Mouse (Mus musculus): Measurements from ENCODE around the gene Psmd9. TPM values are rescaled to one million over a fixed set of nuclear protein-coding genes. Genes with fewer than 3 reads are reported as not detected.

The Psmd9 gene
- polyA plus RNA-seq, 1 experiment from 2014 or later = 103 TPM

GRCm38 (mm10) chr5:123256841-123257755, 87.9 kb downstream of the Psmd9 start:
- Histone ChIP-seq H3K36me3 (ENCODE audit: control insufficient read depth, insufficient read depth, low read length) (no peaks in the 10 kb centered on the region), H3K4me3 (ENCODE audit: low read depth, low read length) (no peak overlapping the region), H3K27me3 (replicated peaks; ENCODE audit: control insufficient read depth, insufficient read depth, low read length) (peaks cover 2% of the 10 kb centered on the region; the same call in 1 of the 2 replicates), H3K4me2 (peak overlapping the region; percentile 18), H3K27ac (ENCODE audit: low read depth, low read length) (no peak overlapping the region), H3K9ac (ENCODE audit: low read depth, low read length) (no peak overlapping the region), H3K4me1 (replicated peaks; ENCODE audit: control insufficient read depth, insufficient read depth, low read length) (peaks cover under 1% of the 10 kb centered on the region; the same call in 1 of the 2 replicates), H3K9me3 (ENCODE audit: control insufficient read depth, low read length) (no peaks in the 10 kb centered on the region)
- DNase-seq (ENCODE audit: low spot score) (no peak), ATAC-seq (replicated peaks; ENCODE audit: low FRiP score) (no peak)
- WGBS = 30% methylated on average over 23 of the region's 23 CpGs

GRCm38 (mm10) chr5:123258990-123259389, 89.8 kb downstream of the Psmd9 start:
- H3K9me3 ChIP-seq (ENCODE audit: control insufficient read depth, low read length) = no peaks in the 10 kb centered on the region
- H3K9ac ChIP-seq (ENCODE audit: low read depth, low read length) = no peak overlapping the region
- no peaks in the 10 kb centered on the region for H3K4me1 ChIP-seq (replicated peaks; ENCODE audit: control insufficient read depth, insufficient read depth, low read length)
- H3K27ac ChIP-seq (ENCODE audit: low read depth, low read length) = no peak overlapping the region
- H3K4me3 ChIP-seq (ENCODE audit: low read depth, low read length) = no peak overlapping the region
- ATAC-seq (replicated peaks; ENCODE audit: low FRiP score) (no peak), DNase-seq (ENCODE audit: low spot score) (peak; percentile 45)
- H3K4me2 ChIP-seq = no peak overlapping the region
- no peaks in the 10 kb centered on the region for H3K36me3 ChIP-seq (ENCODE audit: control insufficient read depth, insufficient read depth, low read length)
- WGBS = 51% methylated on average over 5 of the region's 5 CpGs
- H3K27me3 ChIP-seq (replicated peaks; ENCODE audit: control insufficient read depth, insufficient read depth, low read length) = no peaks in the 10 kb centered on the region; the same call in 1 of the 2 replicates

GRCm38 (mm10) chr5:123260698-123261097, 91.5 kb downstream of the Psmd9 start:
- no peaks in the 10 kb centered on the region for H3K4me1 ChIP-seq (replicated peaks; ENCODE audit: control insufficient read depth, insufficient read depth, low read length)
- H3K27ac ChIP-seq (ENCODE audit: low read depth, low read length) = no peak overlapping the region
- H3K27me3 ChIP-seq (replicated peaks; ENCODE audit: control insufficient read depth, insufficient read depth, low read length) = no peaks in the 10 kb centered on the region; the same call in 1 of the 2 replicates
- H3K9ac ChIP-seq (ENCODE audit: low read depth, low read length) = no peak overlapping the region
- DNase-seq (ENCODE audit: low spot score) (no peak), ATAC-seq (replicated peaks; ENCODE audit: low FRiP score) (no peak)
- no peak overlapping the region for H3K4me2 ChIP-seq
- no peaks in the 10 kb centered on the region for H3K9me3 ChIP-seq (ENCODE audit: control insufficient read depth, low read length)
- no peak overlapping the region for H3K4me3 ChIP-seq (ENCODE audit: low read depth, low read length)
- WGBS = 79% methylated on average over 8 of the region's 8 CpGs
- H3K36me3 ChIP-seq (ENCODE audit: control insufficient read depth, insufficient read depth, low read length) = no peaks in the 10 kb centered on the region

GRCm38 (mm10) chr5:123266909-123267308, 97.7 kb downstream of the Psmd9 start:
- WGBS = 82% methylated on average over 3 of the region's 3 CpGs
- H3K9ac ChIP-seq (ENCODE audit: low read depth, low read length) = no peak overlapping the region
- H3K27me3 ChIP-seq (replicated peaks; ENCODE audit: control insufficient read depth, insufficient read depth, low read length) = no peaks in the 10 kb centered on the region
- H3K36me3 ChIP-seq (ENCODE audit: control insufficient read depth, insufficient read depth, low read length) = no peaks in the 10 kb centered on the region
- ATAC-seq (replicated peaks; ENCODE audit: low FRiP score) (no peak), DNase-seq (ENCODE audit: low spot score) (no peak)
- H3K4me2 ChIP-seq = no peak overlapping the region
- no peaks in the 10 kb centered on the region for H3K4me1 ChIP-seq (replicated peaks; ENCODE audit: control insufficient read depth, insufficient read depth, low read length)
- no peak overlapping the region for H3K4me3 ChIP-seq (ENCODE audit: low read depth, low read length)
- H3K27ac ChIP-seq (ENCODE audit: low read depth, low read length) = no peak overlapping the region
- peaks cover 3% of the 10 kb centered on the region; the same call in 1 of the 2 replicates for H3K9me3 ChIP-seq (ENCODE audit: control insufficient read depth, low read length)

GRCm38 (mm10) chr5:123268477-123269474, 99.6 kb downstream of the Psmd9 start:
- WGBS = 78% methylated on average over 28 of the region's 28 CpGs
- no peak for DNase-seq (ENCODE audit: low spot score)

GRCm38 (mm10) chr5:123270917-123271316, 101.7 kb downstream of the Psmd9 start:
- Histone ChIP-seq H3K27me3 (replicated peaks; ENCODE audit: control insufficient read depth, insufficient read depth, low read length) (no peaks in the 10 kb centered on the region), H3K36me3 (ENCODE audit: control insufficient read depth, insufficient read depth, low read length) (no peaks in the 10 kb centered on the region), H3K9ac (ENCODE audit: low read depth, low read length) (no peak overlapping the region), H3K4me3 (ENCODE audit: low read depth, low read length) (no peak overlapping the region), H3K9me3 (ENCODE audit: control insufficient read depth, low read length) (peaks cover 3% of the 10 kb centered on the region; the same call in 1 of the 2 replicates), H3K4me2 (no peak overlapping the region), H3K27ac (ENCODE audit: low read depth, low read length) (no peak overlapping the region), H3K4me1 (replicated peaks; ENCODE audit: control insufficient read depth, insufficient read depth, low read length) (no peaks in the 10 kb centered on the region)
- ATAC-seq (replicated peaks; ENCODE audit: low FRiP score) (no peak), DNase-seq (ENCODE audit: low spot score) (no peak)
- WGBS = 78% methylated on average over 11 of the region's 11 CpGs

More at GRCm38 (mm10) chr5:123268477-123269474, 99.6 kb downstream of the Psmd9 start:
- Histone ChIP-seq H3K4me2 (no peak overlapping the region), H3K4me3 (ENCODE audit: low read depth, low read length) (no peak overlapping the region), H3K9me3 (ENCODE audit: control insufficient read depth, low read length) (peaks cover 3% of the 10 kb centered on the region; the same call in 1 of the 2 replicates), H3K27ac (ENCODE audit: low read depth, low read length) (no peak overlapping the region), H3K4me1 (replicated peaks; ENCODE audit: control insufficient read depth, insufficient read depth, low read length) (no peaks in the 10 kb centered on the region), H3K9ac (ENCODE audit: low read depth, low read length) (no peak overlapping the region), H3K36me3 (ENCODE audit: control insufficient read depth, insufficient read depth, low read length) (no peaks in the 10 kb centered on the region), H3K27me3 (replicated peaks; ENCODE audit: control insufficient read depth, insufficient read depth, low read length) (no peaks in the 10 kb centered on the region)
- ATAC-seq (replicated peaks; ENCODE audit: low FRiP score) = no peak

- no peaks in the 10 kb centered on the region for H3K27me3 ChIP-seq (replicated peaks; ENCODE audit: control insufficient read depth, insufficient read depth, low read length)
- WGBS = 70% methylated on average over 5 of the region's 5 CpGs
Observed at GRCm38 (mm10) chr5:123272927-123273326, 103.7 kb downstream of the Psmd9 start.

GRCm38 (mm10) chr5:123276636-123277341, 107.6 kb downstream of the Psmd9 start:
- no peaks in the 10 kb centered on the region for H3K27me3 ChIP-seq (replicated peaks; ENCODE audit: control insufficient read depth, insufficient read depth, low read length)
- H3K9ac ChIP-seq (ENCODE audit: low read depth, low read length) = no peak overlapping the region
- no peaks in the 10 kb centered on the region for H3K9me3 ChIP-seq (ENCODE audit: control insufficient read depth, low read length)
- no peak overlapping the region for H3K4me3 ChIP-seq (ENCODE audit: low read depth, low read length)
- DNase-seq (ENCODE audit: low spot score) = no peak
- 78% methylated on average over 9 of the region's 9 CpGs for WGBS
- H3K27ac ChIP-seq (ENCODE audit: low read depth, low read length) = no peak overlapping the region
- ATAC-seq (replicated peaks; ENCODE audit: low FRiP score) = no peak
- H3K4me2 ChIP-seq = no peak overlapping the region
- no peaks in the 10 kb centered on the region for H3K36me3 ChIP-seq (ENCODE audit: control insufficient read depth, insufficient read depth, low read length)
- no peaks in the 10 kb centered on the region for H3K4me1 ChIP-seq (replicated peaks; ENCODE audit: control insufficient read depth, insufficient read depth, low read length)

More at GRCm38 (mm10) chr5:123272927-123273326, 103.7 kb downstream of the Psmd9 start:
- Histone ChIP-seq H3K27ac (ENCODE audit: low read depth, low read length) (no peak overlapping the region), H3K4me3 (ENCODE audit: low read depth, low read length) (no peak overlapping the region), H3K4me1 (replicated peaks; ENCODE audit: control insufficient read depth, insufficient read depth, low read length) (no peaks in the 10 kb centered on the region), H3K4me2 (no peak overlapping the region), H3K36me3 (ENCODE audit: control insufficient read depth, insufficient read depth, low read length) (no peaks in the 10 kb centered on the region), H3K9me3 (ENCODE audit: control insufficient read depth, low read length) (peaks cover 3% of the 10 kb centered on the region; the same call in 1 of the 2 replicates), H3K9ac (ENCODE audit: low read depth, low read length) (no peak overlapping the region)
- DNase-seq (ENCODE audit: low spot score) = no peak
- no peak for ATAC-seq (replicated peaks; ENCODE audit: low FRiP score)
